Mouse (Mus musculus): ENCODE results near the gene Sox6. TPM values are rescaled to one million over a fixed set of nuclear protein-coding genes. Genes with fewer than 3 reads are reported as not detected.

The Sox6 gene
- polyA plus RNA-seq, 1 experiment from 2014 or later, result 24.3 TPM

GRCm38 (mm10) chr7:115966181-115966580 lies 72.4 kb downstream of the Sox6 start:
- ATAC-seq (replicated peaks; ENCODE audit: low FRiP score, low read depth), result no peak

GRCm38 (mm10) chr7:115953046-115953445 lies 85.5 kb downstream of the Sox6 start:
- H3K4me1 ChIP-seq (replicated peaks; ENCODE audit: insufficient read depth, low read length), result no peaks in the 10 kb centered on the region
- TF ChIP-seq CTCF (IDR thresholded peaks at IDR 0.05; ENCODE audit: low read depth), result no peak
- 80% methylated on average over 3 of the region's 3 CpGs for WGBS
- H3K9ac ChIP-seq (ENCODE audit: low read depth, low read length), result no peak overlapping the region
- H3K36me3 ChIP-seq (ENCODE audit: insufficient read depth, low read length), result no peaks in the 10 kb centered on the region
- H3K27me3 ChIP-seq (ENCODE audit: insufficient read depth, low read length), result no peaks in the 10 kb centered on the region
- no peak overlapping the region for H3K27ac ChIP-seq
- no peak overlapping the region for H3K4me3 ChIP-seq (replicated peaks; ENCODE audit: low read depth, low read length)
- ATAC-seq (replicated peaks; ENCODE audit: low FRiP score, low read depth), result no peak
- H3K9me3 ChIP-seq (replicated peaks; ENCODE audit: low read length), result no peaks in the 10 kb centered on the region
- H3K4me2 ChIP-seq (ENCODE audit: low read length), result no peak overlapping the region
- no peak for DNase-seq (ENCODE audit: low spot score)

More at GRCm38 (mm10) chr7:115966181-115966580, 72.4 kb downstream of the Sox6 start:
- Histone ChIP-seq H3K27ac (no peak overlapping the region), H3K9ac (ENCODE audit: low read depth, low read length) (no peak overlapping the region), H3K27me3 (ENCODE audit: insufficient read depth, low read length) (no peaks in the 10 kb centered on the region), H3K4me1 (replicated peaks; ENCODE audit: insufficient read depth, low read length) (no peaks in the 10 kb centered on the region), H3K36me3 (ENCODE audit: insufficient read depth, low read length) (no peaks in the 10 kb centered on the region), H3K4me2 (ENCODE audit: low read length) (no peak overlapping the region), H3K4me3 (replicated peaks; ENCODE audit: low read depth, low read length) (no peak overlapping the region), H3K9me3 (replicated peaks; ENCODE audit: low read length) (no peaks in the 10 kb centered on the region)
- no peak for TF ChIP-seq CTCF (IDR thresholded peaks at IDR 0.05; ENCODE audit: low read depth)
- DNase-seq (ENCODE audit: low spot score), result no peak
- 64% methylated on average over 4 of the region's 4 CpGs for WGBS

- TF ChIP-seq CTCF (IDR thresholded peaks at IDR 0.05; ENCODE audit: low read depth), result no peak
- no peak for DNase-seq (ENCODE audit: low spot score)
- no peak for ATAC-seq (replicated peaks; ENCODE audit: low FRiP score, low read depth)
- Histone ChIP-seq H3K36me3 (ENCODE audit: insufficient read depth, low read length) (no peaks in the 10 kb centered on the region), H3K27me3 (ENCODE audit: insufficient read depth, low read length) (no peaks in the 10 kb centered on the region), H3K4me2 (ENCODE audit: low read length) (no peak overlapping the region), H3K4me3 (replicated peaks; ENCODE audit: low read depth, low read length) (no peak overlapping the region), H3K4me1 (replicated peaks; ENCODE audit: insufficient read depth, low read length) (no peaks in the 10 kb centered on the region), H3K9me3 (replicated peaks; ENCODE audit: low read length) (no peaks in the 10 kb centered on the region), H3K9ac (ENCODE audit: low read depth, low read length) (no peak overlapping the region), H3K27ac (no peak overlapping the region)
- WGBS, result 64% methylated on average over 3 of the region's 3 CpGs
These were observed 86.4 kb downstream of the Sox6 start for GRCm38 (mm10) chr7:115952235-115952634.

- DNase-seq (ENCODE audit: low spot score), result no peak
- no peak overlapping the region for H3K4me3 ChIP-seq (replicated peaks; ENCODE audit: low read depth, low read length)
- WGBS, result 85% methylated on average over 4 of the region's 4 CpGs
- no peak overlapping the region for H3K9ac ChIP-seq (ENCODE audit: low read depth, low read length)
- no peak overlapping the region for H3K4me2 ChIP-seq (ENCODE audit: low read length)
- H3K36me3 ChIP-seq (ENCODE audit: insufficient read depth, low read length), result no peaks in the 10 kb centered on the region
- H3K27me3 ChIP-seq (ENCODE audit: insufficient read depth, low read length), result no peaks in the 10 kb centered on the region
- no peak for TF ChIP-seq CTCF (IDR thresholded peaks at IDR 0.05; ENCODE audit: low read depth)
- no peaks in the 10 kb centered on the region for H3K4me1 ChIP-seq (replicated peaks; ENCODE audit: insufficient read depth, low read length)
- no peak overlapping the region for H3K27ac ChIP-seq
- no peaks in the 10 kb centered on the region for H3K9me3 ChIP-seq (replicated peaks; ENCODE audit: low read length)
- no peak for ATAC-seq (replicated peaks; ENCODE audit: low FRiP score, low read depth)
These were observed 86.9 kb downstream of the Sox6 start for GRCm38 (mm10) chr7:115951689-115952088.

- no peak for DNase-seq (ENCODE audit: low spot score)
- no peak overlapping the region for H3K27ac ChIP-seq
These were observed 90.7 kb downstream of the Sox6 start for GRCm38 (mm10) chr7:115947916-115948315.

GRCm38 (mm10) chr7:115946559-115946958 lies 92.0 kb downstream of the Sox6 start:
- WGBS, result 90% methylated on average over 12 of the region's 12 CpGs
- Histone ChIP-seq H3K4me2 (ENCODE audit: low read length) (no peak overlapping the region), H3K9ac (ENCODE audit: low read depth, low read length) (no peak overlapping the region), H3K9me3 (replicated peaks; ENCODE audit: low read length) (no peaks in the 10 kb centered on the region), H3K4me3 (replicated peaks; ENCODE audit: low read depth, low read length) (no peak overlapping the region), H3K36me3 (ENCODE audit: insufficient read depth, low read length) (no peaks in the 10 kb centered on the region), H3K27ac (no peak overlapping the region), H3K4me1 (replicated peaks; ENCODE audit: insufficient read depth, low read length) (no peaks in the 10 kb centered on the region), H3K27me3 (ENCODE audit: insufficient read depth, low read length) (no peaks in the 10 kb centered on the region)
- ATAC-seq (replicated peaks; ENCODE audit: low FRiP score, low read depth) (no peak), DNase-seq (ENCODE audit: low spot score) (no peak)
- no peak for TF ChIP-seq CTCF (IDR thresholded peaks at IDR 0.05; ENCODE audit: low read depth)

More at GRCm38 (mm10) chr7:115947916-115948315, 90.7 kb downstream of the Sox6 start:
- no peak overlapping the region for H3K4me3 ChIP-seq (replicated peaks; ENCODE audit: low read depth, low read length)
- no peaks in the 10 kb centered on the region for H3K9me3 ChIP-seq (replicated peaks; ENCODE audit: low read length)
- 51% methylated on average over 2 of the region's 2 CpGs for WGBS
- H3K9ac ChIP-seq (ENCODE audit: low read depth, low read length), result no peak overlapping the region
- H3K27me3 ChIP-seq (ENCODE audit: insufficient read depth, low read length), result no peaks in the 10 kb centered on the region
- no peak overlapping the region for H3K4me2 ChIP-seq (ENCODE audit: low read length)
- no peaks in the 10 kb centered on the region for H3K4me1 ChIP-seq (replicated peaks; ENCODE audit: insufficient read depth, low read length)
- no peak for ATAC-seq (replicated peaks; ENCODE audit: low FRiP score, low read depth)
- no peaks in the 10 kb centered on the region for H3K36me3 ChIP-seq (ENCODE audit: insufficient read depth, low read length)
- TF ChIP-seq CTCF (IDR thresholded peaks at IDR 0.05; ENCODE audit: low read depth), result no peak

GRCm38 (mm10) chr7:115945516-115945915 lies 93.1 kb downstream of the Sox6 start:
- WGBS, result 86% methylated on average over 4 of the region's 4 CpGs
- H3K9me3 ChIP-seq (replicated peaks; ENCODE audit: low read length), result no peaks in the 10 kb centered on the region

More at GRCm38 (mm10) chr7:115945516-115945915, 93.1 kb downstream of the Sox6 start:
- H3K27me3 ChIP-seq (ENCODE audit: insufficient read depth, low read length), result no peaks in the 10 kb centered on the region
- H3K4me3 ChIP-seq (replicated peaks; ENCODE audit: low read depth, low read length), result no peak overlapping the region
- no peak for TF ChIP-seq CTCF (IDR thresholded peaks at IDR 0.05; ENCODE audit: low read depth)
- H3K4me1 ChIP-seq (replicated peaks; ENCODE audit: insufficient read depth, low read length), result no peaks in the 10 kb centered on the region
- no peak for DNase-seq (ENCODE audit: low spot score)
- ATAC-seq (replicated peaks; ENCODE audit: low FRiP score, low read depth), result no peak
- H3K27ac ChIP-seq, result no peak overlapping the region
- H3K9ac ChIP-seq (ENCODE audit: low read depth, low read length), result no peak overlapping the region
- H3K36me3 ChIP-seq (ENCODE audit: insufficient read depth, low read length), result no peaks in the 10 kb centered on the region
- H3K4me2 ChIP-seq (ENCODE audit: low read length), result no peak overlapping the region

Measured in kidney, postnatal 0 days (tissue).